Mouse (Mus musculus) heart, embryonic 12.5 days (tissue): ENCODE results near the gene Tspyl3. TPM values are rescaled to one million over a fixed set of nuclear protein-coding genes. Genes with fewer than 3 reads are reported as not detected.
A peak's percentile ranks its signal among the peaks of the same experiment; 100 is the strongest.

ENCODE experiments used
- ATAC-seq: fragments of 200-750 bp; cut with Nextera tagmentation; 2 replicates; pipeline ENCODE4 v1.8.0; 2017; ENCODE audit warnings: moderate TSS enrichment, moderate library complexity; ENCODE audit not compliant: insufficient number of reproducible peaks, low FRiP score
- H3K27ac ChIP-seq: fragments of 300-500 bp; sonication (generic); 2 replicates; pipeline ENCODE4 v1.5.1; 2016; ENCODE audit warnings: mild to moderate bottlenecking, moderate library complexity; ENCODE audit not compliant: poor library complexity, severe bottlenecking
- H3K27me3 ChIP-seq: fragments of 300-500 bp; sonication (generic); replicated peaks from 2 replicates; pipeline ENCODE4 v1.6.1; 2016; ENCODE audit warnings: mild to moderate bottlenecking, moderate library complexity
- H3K36me3 ChIP-seq: fragments of 300-500 bp; sonication (generic); 2 replicates; pipeline ENCODE4 v1.6.1; 2016; ENCODE audit warnings: mild to moderate bottlenecking, moderate library complexity
- H3K4me1 ChIP-seq: fragments of 300-500 bp; sonication (generic); replicated peaks from 2 replicates; pipeline ENCODE4 v1.6.1; 2016; ENCODE audit warnings: mild to moderate bottlenecking
- H3K4me2 ChIP-seq: fragments of 300-500 bp; sonication (generic); 2 replicates; pipeline ENCODE4 v1.6.1; 2016; ENCODE audit warnings: mild to moderate bottlenecking, moderate library complexity
- H3K4me3 ChIP-seq: fragments of 300-500 bp; sonication (generic); 2 replicates; pipeline ENCODE4 v1.5.1; 2016; ENCODE audit warnings: mild to moderate bottlenecking
- H3K9ac ChIP-seq: fragments of 300-500 bp; sonication (generic); 2 replicates; pipeline ENCODE4 v1.6.1; 2016; ENCODE audit warnings: mild to moderate bottlenecking, moderate library complexity
- H3K9me3 ChIP-seq: fragments of 300-500 bp; sonication (generic); replicated peaks from 2 replicates; pipeline ENCODE4 v1.6.1; 2016; ENCODE audit warnings: mild to moderate bottlenecking, moderate library complexity
- WGBS: fragments of 180-500 bp; shearing (Covaris S2); methylation state at CpG from one replicate; pipeline ENCODE4 v1.1.7; 2016; 5-methylcytosine and 5-hydroxymethylcytosine counted together
- polyA plus RNA-seq: library from polyadenylated mRNA; unstranded; fragments of >200 nt; fragmentation: Nextera tagmentation; extraction: Ambion mirVana; gene quantifications from 2 replicates; pipeline ENCODE4 v1.2.1, GENCODE M21; 2016

Tspyl3 gene
- polyA plus RNA-seq, 1 experiment from 2014 or later: 7.0 TPM

DNA sequence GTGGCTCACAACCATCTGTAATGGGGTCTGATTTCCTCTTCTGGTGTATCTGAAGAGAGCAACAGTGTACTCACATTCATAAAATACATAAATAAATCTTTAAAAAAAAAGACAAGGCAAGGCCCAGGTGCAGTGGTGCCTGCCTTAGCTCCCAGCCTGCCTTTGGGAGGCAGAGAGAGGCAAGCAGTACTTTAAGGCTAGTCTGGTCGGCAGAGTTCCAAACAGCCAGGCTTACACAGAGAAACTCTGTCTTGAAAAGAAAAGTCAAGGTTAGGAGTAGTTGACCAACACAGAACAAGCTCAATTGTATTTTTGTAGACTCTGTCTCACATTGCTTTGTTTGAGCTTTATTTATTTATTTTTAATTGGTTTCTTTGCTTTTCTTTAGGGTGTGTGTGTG lies 22.5 kb downstream of the Tspyl3 start:
- no peak overlapping the region for H3K4me3 ChIP-seq
- no peak overlapping the region for H3K27ac ChIP-seq
- H3K36me3 ChIP-seq: peaks cover 84% of the 10 kb centered on the region
- no peaks in the 10 kb centered on the region for H3K9me3 ChIP-seq
- no peak overlapping the region for H3K4me2 ChIP-seq
- WGBS: 80% methylated on average over 1 of the region's 1 CpGs
- ATAC-seq: no peak
- peaks cover 11% of the 10 kb centered on the region for H3K4me1 ChIP-seq
- no peak overlapping the region for H3K9ac ChIP-seq
- no peaks in the 10 kb centered on the region for H3K27me3 ChIP-seq

DNA sequence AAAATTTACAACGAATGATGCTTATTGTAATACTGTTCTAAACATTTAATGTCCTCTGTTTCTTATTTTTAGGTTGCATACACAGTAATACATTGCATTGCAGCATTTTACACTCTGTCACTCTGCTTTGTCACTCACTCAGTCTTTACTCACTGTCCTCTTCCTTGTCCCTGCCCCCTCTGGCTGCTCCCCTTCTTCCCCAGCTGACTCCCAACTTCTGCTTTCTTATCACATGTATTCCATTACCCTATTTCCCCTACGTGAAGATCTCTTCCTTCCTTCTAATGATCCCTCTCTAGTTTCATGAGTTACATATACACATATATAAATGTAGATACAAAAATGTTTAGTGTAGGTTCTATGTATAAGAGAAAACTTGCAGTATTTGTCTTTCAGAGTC lies 26.1 kb downstream of the Tspyl3 start:
- no peak overlapping the region for H3K27ac ChIP-seq
- no peak overlapping the region for H3K4me3 ChIP-seq
- no peak overlapping the region for H3K4me2 ChIP-seq
- no peaks in the 10 kb centered on the region for H3K27me3 ChIP-seq
- no peak for ATAC-seq
- peaks cover 79% of the 10 kb centered on the region for H3K36me3 ChIP-seq
- peaks cover 12% of the 10 kb centered on the region for H3K4me1 ChIP-seq
- no peaks in the 10 kb centered on the region for H3K9me3 ChIP-seq
- no peak overlapping the region for H3K9ac ChIP-seq
- 74% methylated on average over 2 of the region's 2 CpGs for WGBS

DNA sequence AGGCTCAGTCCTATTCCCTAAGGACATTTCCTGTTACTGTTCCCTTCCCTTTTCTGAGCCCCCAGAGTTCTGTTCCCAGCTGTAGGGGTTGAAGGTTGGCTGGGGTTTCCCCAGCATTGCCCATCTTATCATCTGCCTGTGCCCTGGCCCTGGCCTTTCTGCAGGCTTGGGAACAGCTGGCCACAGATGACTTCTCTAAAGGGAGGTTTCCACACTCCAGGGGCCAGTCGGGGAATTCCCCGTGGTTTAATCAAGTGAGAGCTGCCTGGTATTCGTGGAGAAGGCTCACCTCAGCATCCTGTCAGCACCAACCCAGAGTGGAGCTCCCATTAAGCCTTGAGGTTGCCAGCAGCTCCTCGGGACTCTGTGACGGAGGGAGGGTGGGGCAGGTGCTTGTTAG lies 26.8 kb downstream of the Tspyl3 start:
- H3K4me1 ChIP-seq: peaks cover 12% of the 10 kb centered on the region
- no peaks in the 10 kb centered on the region for H3K27me3 ChIP-seq
- no peak overlapping the region for H3K4me2 ChIP-seq
- H3K27ac ChIP-seq: peak overlapping the region; percentile 26; the same call in 1 of the 2 replicates
- peaks cover 76% of the 10 kb centered on the region for H3K36me3 ChIP-seq
- ATAC-seq: no peak; the same call in 1 of the 2 replicates
- WGBS: 28% methylated on average over 5 of the region's 5 CpGs
- H3K9me3 ChIP-seq: no peaks in the 10 kb centered on the region
- H3K4me3 ChIP-seq: no peak overlapping the region
- H3K9ac ChIP-seq: peak overlapping the region; percentile 13; the same call in 1 of the 2 replicates

DNA sequence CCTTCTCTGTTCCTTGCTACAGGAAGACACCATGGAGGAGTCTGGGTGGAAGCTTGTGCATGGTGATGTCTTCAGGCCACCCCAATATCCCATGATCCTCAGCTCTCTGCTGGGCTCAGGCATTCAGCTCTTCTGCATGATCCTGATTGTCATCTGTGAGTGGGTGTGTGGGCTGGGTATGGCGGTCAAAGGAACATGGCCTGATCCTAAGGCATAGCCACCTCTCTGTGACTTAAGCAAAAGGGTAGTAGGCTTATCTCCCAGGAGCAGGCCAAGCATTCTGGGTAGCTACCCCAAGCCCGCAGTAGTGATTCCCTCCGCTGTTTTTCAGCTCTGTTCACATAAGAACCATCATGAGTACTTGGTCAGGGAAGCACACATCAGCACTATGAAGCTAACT lies 31.0 kb downstream of the Tspyl3 start:
- Histone ChIP-seq H3K27ac (no peak overlapping the region), H3K27me3 (no peaks in the 10 kb centered on the region), H3K4me1 (peaks cover 12% of the 10 kb centered on the region), H3K9me3 (no peaks in the 10 kb centered on the region), H3K4me3 (no peak overlapping the region), H3K9ac (no peak overlapping the region), H3K4me2 (no peak overlapping the region), H3K36me3 (peaks cover 84% of the 10 kb centered on the region)
- no peak for ATAC-seq
- 87% methylated on average over 3 of the region's 3 CpGs for WGBS

- Histone ChIP-seq H3K4me3 (no peak overlapping the region), H3K36me3 (peaks cover 92% of the 10 kb centered on the region), H3K9me3 (no peaks in the 10 kb centered on the region), H3K27ac (no peak overlapping the region), H3K9ac (no peak overlapping the region), H3K4me1 (peaks cover 20% of the 10 kb centered on the region), H3K4me2 (no peak overlapping the region), H3K27me3 (no peaks in the 10 kb centered on the region)
- ATAC-seq: no peak
- 69% methylated on average over 2 of the region's 2 CpGs for WGBS
These were observed 34.0 kb downstream of the Tspyl3 start for GRCm38 (mm10) chr2:153191242-153191641.

GRCm38 (mm10) chr2:153187848-153188247 lies 37.4 kb downstream of the Tspyl3 start:
- H3K36me3 ChIP-seq: peaks cover 97% of the 10 kb centered on the region
- no peak overlapping the region for H3K4me2 ChIP-seq
- 38% methylated on average over 2 of the region's 2 CpGs for WGBS
- ATAC-seq: no peak
- no peaks in the 10 kb centered on the region for H3K9me3 ChIP-seq
- no peak overlapping the region for H3K4me3 ChIP-seq
- H3K27me3 ChIP-seq: no peaks in the 10 kb centered on the region
- no peak overlapping the region; the same call in 1 of the 2 replicates for H3K27ac ChIP-seq
- H3K4me1 ChIP-seq: peaks cover 33% of the 10 kb centered on the region
- H3K9ac ChIP-seq: no peak overlapping the region

DNA sequence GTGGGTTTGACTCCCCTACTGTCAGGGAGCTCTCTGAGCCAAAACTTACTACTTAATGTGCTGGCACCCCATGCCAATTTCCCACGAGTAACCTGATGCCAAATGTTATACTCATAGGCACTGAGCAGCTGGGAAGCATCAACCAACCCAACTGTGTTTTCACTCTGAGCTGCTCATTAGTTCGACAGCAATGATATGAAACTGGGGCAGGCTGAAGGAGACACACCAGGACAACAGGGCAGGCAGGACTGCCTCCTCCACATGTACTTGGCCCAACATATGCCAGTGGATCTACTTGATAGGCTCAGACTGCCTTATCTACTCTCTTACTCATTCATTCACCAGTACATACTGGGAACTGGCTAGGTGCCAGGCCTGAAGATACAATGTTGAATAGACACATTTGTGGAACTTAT lies 39.1 kb downstream of the Tspyl3 start:
- H3K4me1 ChIP-seq: peaks cover 33% of the 10 kb centered on the region
- peak overlapping the region; percentile 47 for H3K27ac ChIP-seq
- H3K27me3 ChIP-seq: no peaks in the 10 kb centered on the region
- ATAC-seq: peak; percentile 75; the same call in 1 of the 2 replicates
- no peak overlapping the region for H3K4me2 ChIP-seq
- no peak overlapping the region for H3K9ac ChIP-seq
- no peak overlapping the region for H3K4me3 ChIP-seq
- H3K9me3 ChIP-seq: no peaks in the 10 kb centered on the region
- H3K36me3 ChIP-seq: peaks cover 97% of the 10 kb centered on the region
- 66% methylated on average over 2 of the region's 2 CpGs for WGBS

GRCm38 (mm10) chr2:153179961-153180360 lies 45.3 kb downstream of the Tspyl3 start:
- Histone ChIP-seq H3K9me3 (no peaks in the 10 kb centered on the region), H3K4me2 (no peak overlapping the region), H3K9ac (no peak overlapping the region), H3K36me3 (peaks cover 60% of the 10 kb centered on the region), H3K4me3 (no peak overlapping the region), H3K27ac (no peak overlapping the region), H3K4me1 (peaks cover 12% of the 10 kb centered on the region; the same call in 1 of the 2 replicates), H3K27me3 (no peaks in the 10 kb centered on the region)
- ATAC-seq: no peak
- 87% methylated on average over 3 of the region's 3 CpGs for WGBS

GRCm38 (mm10) chr2:153179126-153179860 lies 45.9 kb downstream of the Tspyl3 start:
- H3K4me3 ChIP-seq: no peak overlapping the region
- peaks cover 59% of the 10 kb centered on the region for H3K36me3 ChIP-seq
- no peak overlapping the region for H3K4me2 ChIP-seq
- no peak for ATAC-seq
- H3K27me3 ChIP-seq: no peaks in the 10 kb centered on the region
- H3K4me1 ChIP-seq: peaks cover 12% of the 10 kb centered on the region; the same call in 1 of the 2 replicates
- H3K9me3 ChIP-seq: no peaks in the 10 kb centered on the region
- no peak overlapping the region for H3K9ac ChIP-seq
- no peak overlapping the region for H3K27ac ChIP-seq
- 79% methylated on average over 10 of the region's 10 CpGs for WGBS

- peaks cover 14% of the 10 kb centered on the region; the same call in 1 of the 2 replicates for H3K4me1 ChIP-seq
- no peak overlapping the region for H3K27ac ChIP-seq
- H3K4me2 ChIP-seq: no peak overlapping the region
- 91% methylated on average over 3 of the region's 3 CpGs for WGBS
- peaks cover 39% of the 10 kb centered on the region for H3K36me3 ChIP-seq
- H3K4me3 ChIP-seq: no peak overlapping the region
- no peaks in the 10 kb centered on the region for H3K9me3 ChIP-seq
- ATAC-seq: no peak
- no peaks in the 10 kb centered on the region for H3K27me3 ChIP-seq
- H3K9ac ChIP-seq: no peak overlapping the region
These were observed 48.1 kb downstream of the Tspyl3 start for GRCm38 (mm10) chr2:153177188-153177587.

GRCm38 (mm10) chr2:153175995-153176570 lies 49.2 kb downstream of the Tspyl3 start:
- WGBS: 58% methylated on average over 8 of the region's 8 CpGs
- Histone ChIP-seq H3K4me1 (peaks cover 14% of the 10 kb centered on the region; the same call in 1 of the 2 replicates), H3K27ac (no peak overlapping the region), H3K4me3 (no peak overlapping the region), H3K36me3 (peaks cover 29% of the 10 kb centered on the region), H3K27me3 (no peaks in the 10 kb centered on the region), H3K4me2 (no peak overlapping the region), H3K9ac (no peak overlapping the region), H3K9me3 (no peaks in the 10 kb centered on the region)
- no peak for ATAC-seq
